Mouse (Mus musculus) small intestine, adult 2 months (tissue): ENCODE measurements at regions not wholly inside any gene's neighbourhood (a gene's known extent, or its start where the extent isn't known, plus 50 kb on each side); places are given as distances from the start of the nearest gene placed in this dataset.

Experiments used
- CTCF ChIP-seq: fragments of 200-500 bp; IDR thresholded peaks from 2 replicates; pipeline ENCODE4 v1.5.1; 2012; ENCODE audit warnings: low read depth, mild to moderate bottlenecking, control low read depth, inconsistent platforms, low read length, moderate library complexity, mixed read lengths; ENCODE audit not compliant: insufficient replicate concordance, insufficient read length; ENCODE audit errors: extremely low read depth
- POLR2A ChIP-seq: fragments of 200-500 bp; IDR thresholded peaks from 2 replicates; pipeline ENCODE4 v1.6.1; 2012; ENCODE audit warnings: low read depth, mild to moderate bottlenecking, control low read depth, inconsistent platforms, low read length, moderate library complexity

DNA sequence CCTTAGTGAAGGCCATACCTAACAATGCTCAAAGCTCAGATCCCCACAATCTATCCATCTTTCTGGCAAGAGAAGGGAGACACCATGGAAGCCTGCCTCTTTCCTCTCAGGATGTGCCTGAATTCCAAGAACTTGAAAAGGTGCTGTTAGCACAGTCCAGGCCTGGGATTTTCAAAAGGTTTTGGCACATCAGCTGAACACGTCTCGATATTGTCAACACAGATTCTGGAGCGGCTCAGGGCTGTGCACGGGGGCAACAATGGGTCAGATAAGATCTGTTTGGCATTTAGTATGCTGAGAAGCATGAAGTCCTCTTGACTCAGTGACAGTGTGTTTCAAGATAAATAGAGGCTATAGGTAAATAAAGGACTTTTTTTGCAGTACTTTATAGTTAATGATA, 152.8 kb downstream of the Map2k4 start:
- TF ChIP-seq POLR2A: no peak
- TF ChIP-seq CTCF: no peak
